Mouse (Mus musculus) heart, postnatal 0 days (tissue): ENCODE data around the gene Snx5. TPM values are rescaled to one million over a fixed set of nuclear protein-coding genes. Genes with fewer than 3 reads are reported as not detected.

Experiments used
- ATAC-seq: fragments of 200-750 bp; cut with Nextera tagmentation; 2 replicates; pipeline ENCODE4 v1.8.0; 2017; ENCODE audit warnings: low read depth, moderate number of reproducible peaks, moderate library complexity; ENCODE audit not compliant: insufficient read depth
- DNase-seq: peaks from one replicate; pipeline ENCODE4 v3.0.0-alpha.2; 2016; ENCODE audit warnings: low spot score
- H3K27ac ChIP-seq: fragments of 300-500 bp; sonication (generic); 2 replicates; pipeline ENCODE4 v1.5.1; 2014; ENCODE audit warnings: low read depth, mild to moderate bottlenecking
- H3K27me3 ChIP-seq: fragments of 300-500 bp; sonication (generic); 2 replicates; pipeline ENCODE4 v1.6.1; 2014; ENCODE audit warnings: low read length, mixed read lengths; ENCODE audit not compliant: control insufficient read depth, insufficient read depth
- H3K36me3 ChIP-seq: fragments of 300-500 bp; sonication (generic); replicated peaks from 2 replicates; pipeline ENCODE4 v1.6.1; 2014; ENCODE audit warnings: low read length, mixed read lengths; ENCODE audit not compliant: control insufficient read depth, insufficient read depth
- H3K4me1 ChIP-seq: fragments of 300-500 bp; sonication (generic); 2 replicates; pipeline ENCODE4 v1.6.1; 2014; ENCODE audit warnings: antibody characterized with exemption; ENCODE audit not compliant: control insufficient read depth, insufficient read depth
- H3K4me2 ChIP-seq: fragments of 300-500 bp; sonication (generic); 2 replicates; pipeline ENCODE4 v1.6.1; 2014; ENCODE audit warnings: low read depth, mild to moderate bottlenecking, low read length, moderate library complexity
- H3K4me3 ChIP-seq: fragments of 300-500 bp; sonication (generic); 2 replicates; pipeline ENCODE4 v1.5.1; 2014; ENCODE audit warnings: low read depth, low read length
- H3K9ac ChIP-seq: fragments of 300-500 bp; sonication (generic); replicated peaks from 2 replicates; pipeline ENCODE4 v1.6.1; 2014; ENCODE audit warnings: low read depth, low read length, mixed read lengths
- H3K9me3 ChIP-seq: fragments of 300-500 bp; sonication (generic); replicated peaks from 2 replicates; pipeline ENCODE4 v1.6.1; 2016; ENCODE audit warnings: low read length; ENCODE audit not compliant: control insufficient read depth
- CTCF ChIP-seq: IDR thresholded peaks from 2 replicates; pipeline ENCODE4 v1.5.1; 2016; ENCODE audit warnings: antibody characterized with exemption, control low read depth, low read depth
- EP300 ChIP-seq: IDR thresholded peaks from 2 replicates; pipeline ENCODE4 v1.6.1; 2016; ENCODE audit warnings: antibody characterized with exemption, low read depth
- WGBS: fragments of 180-500 bp; shearing (Covaris S2); extraction: QIAGEN DNeasy Blood & Tissue Kit; methylation state at CpG from one replicate; pipeline ENCODE4 v1.1.7; 2014; 5-methylcytosine and 5-hydroxymethylcytosine counted together
- polyA plus RNA-seq: library from polyadenylated mRNA; unstranded; fragments of >200 nt; fragmentation: Nextera tagmentation; extraction: Ambion mirVana; gene quantifications from 2 replicates; pipeline ENCODE4 v1.2.1, GENCODE M21; 2015
- total RNA-seq: library from RNA; depleted of rRNA; stranded (reverse); fragments of >200 nt; gene quantifications from 2 replicates; pipeline ENCODE4 v1.2.3, GENCODE M21; 2014; ENCODE audit warnings: low replicate concordance

Gene Snx5
- total and polyA plus RNA-seq, 2 experiments from 2014 or later, result 55.7 to 146 TPM

DNA sequence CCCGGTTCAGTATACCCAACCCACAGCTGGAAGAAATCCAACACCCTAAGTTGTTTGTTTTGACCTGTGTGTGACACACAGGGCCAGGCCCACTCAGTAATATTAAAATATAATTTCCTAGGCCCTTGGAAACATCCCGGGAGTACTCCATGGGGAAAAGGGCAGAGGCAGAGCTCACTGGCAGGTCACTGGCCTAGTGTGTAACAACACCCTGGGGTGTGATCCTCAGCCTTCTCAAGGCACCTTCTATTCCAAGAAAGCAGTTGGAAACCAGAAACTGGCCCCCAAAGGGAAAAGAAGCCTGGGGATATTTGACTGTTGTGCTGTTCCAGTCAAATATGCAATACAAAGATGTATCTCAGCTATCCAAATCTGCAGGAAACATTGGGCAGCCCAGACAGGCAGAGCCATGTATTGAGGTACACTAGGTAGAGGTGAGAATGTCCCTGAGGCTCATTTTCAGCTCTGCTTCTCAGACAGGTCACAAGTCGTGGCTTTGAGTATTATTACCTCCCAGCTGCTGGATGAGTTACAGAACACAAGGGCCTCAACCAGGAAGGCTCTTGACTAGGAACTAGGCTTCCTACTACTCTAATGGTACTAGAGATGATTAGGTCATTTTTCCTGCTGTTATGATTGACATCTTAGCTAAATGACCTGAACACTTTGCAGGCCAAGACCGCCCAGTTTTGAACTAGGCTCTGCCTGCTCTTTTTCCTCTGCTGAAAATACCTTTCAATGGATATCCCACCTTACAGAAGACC, 21.9 kb downstream of the Snx5 start:
- Histone ChIP-seq H3K9ac (no peak overlapping the region), H3K9me3 (no peaks in the 10 kb centered on the region), H3K4me3 (no peak overlapping the region), H3K27me3 (no peaks in the 10 kb centered on the region), H3K4me1 (0 out of 2 replicates have a peak, but pooled peaks cover 4% of the 10 kb centered on the region), H3K36me3 (peaks cover 51% of the 10 kb centered on the region), H3K27ac (no peak overlapping the region), H3K4me2 (no peak overlapping the region)
- WGBS, result 43% methylated on average over 4 of the region's 4 CpGs
- no peak for TF ChIP-seq CTCF
- TF ChIP-seq EP300, result no peak
- DNase-seq (no peak), ATAC-seq (no peak)

DNA sequence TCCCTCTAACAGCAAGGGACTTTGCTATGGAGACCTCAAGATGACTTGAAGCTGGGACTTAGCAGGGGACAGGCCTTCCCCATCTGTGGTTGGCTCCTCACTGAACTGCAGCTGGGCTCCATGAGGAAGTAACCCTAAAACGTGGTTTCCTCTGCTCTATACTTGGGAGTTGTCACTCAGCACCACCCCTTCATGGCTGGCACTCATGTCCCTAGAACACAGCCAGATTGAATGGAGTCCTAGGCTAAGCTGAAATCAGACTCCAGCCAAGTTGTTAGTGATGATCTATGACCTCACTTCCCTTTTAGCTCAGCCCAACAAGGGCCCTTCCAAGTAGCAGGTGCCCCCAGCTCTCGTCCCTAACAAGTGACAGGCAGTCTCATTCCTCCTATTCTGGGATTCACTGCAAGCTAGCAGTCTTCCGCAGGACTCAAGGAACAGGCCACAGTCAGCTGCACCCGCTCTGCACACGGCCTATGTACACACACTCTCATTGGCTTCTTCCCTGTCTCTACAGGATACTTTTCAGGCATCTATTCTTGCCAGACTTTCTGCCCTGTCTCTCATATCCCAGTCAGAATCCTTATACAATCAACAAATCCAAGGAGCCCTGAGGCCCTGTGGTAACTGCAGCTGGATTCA, 23.2 kb downstream of the Snx5 start:
- peak; percentile 54 for ATAC-seq
- peaks cover 38% of the 10 kb centered on the region for H3K36me3 ChIP-seq
- peak overlapping the region; percentile 17; the same call in 1 of the 2 replicates for H3K27ac ChIP-seq
- H3K4me1 ChIP-seq, result 0 out of 2 replicates have a peak, but pooled peaks cover 4% of the 10 kb centered on the region
- no peaks in the 10 kb centered on the region for H3K27me3 ChIP-seq
- no peaks in the 10 kb centered on the region for H3K9me3 ChIP-seq
- WGBS, result 45% methylated on average over 5 of the region's 5 CpGs
- no peak overlapping the region for H3K9ac ChIP-seq
- TF ChIP-seq EP300 (no peak), CTCF (no peak)
- no peak overlapping the region for H3K4me2 ChIP-seq
- no peak overlapping the region for H3K4me3 ChIP-seq
- DNase-seq, result no peak

DNA sequence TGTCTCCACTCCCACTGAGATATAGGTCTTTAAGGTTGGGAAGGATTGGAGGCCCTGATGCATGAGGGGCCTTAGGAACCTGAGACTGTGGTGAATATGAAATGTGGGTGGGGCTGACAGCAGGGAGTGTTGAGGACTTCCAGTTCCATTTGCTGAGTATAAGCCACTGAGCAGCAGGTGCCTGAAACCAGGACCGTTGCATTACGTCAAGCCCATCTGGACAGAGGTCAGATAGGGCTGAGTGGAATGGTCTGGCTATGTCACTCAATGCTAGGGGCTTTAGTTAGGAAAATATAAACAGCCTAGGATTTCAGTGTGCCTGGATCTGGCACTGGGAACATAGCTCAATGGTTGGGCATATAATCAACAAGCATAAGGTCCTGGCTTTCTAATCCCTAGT, 24.4 kb downstream of the Snx5 start:
- Histone ChIP-seq H3K27ac (no peak overlapping the region), H3K9me3 (no peaks in the 10 kb centered on the region), H3K4me2 (no peak overlapping the region), H3K36me3 (peaks cover 27% of the 10 kb centered on the region), H3K9ac (no peak overlapping the region), H3K27me3 (no peaks in the 10 kb centered on the region), H3K4me3 (no peak overlapping the region), H3K4me1 (0 out of 2 replicates have a peak, but pooled peaks cover 4% of the 10 kb centered on the region)
- WGBS, result 57% methylated on average over 2 of the region's 2 CpGs
- TF ChIP-seq EP300, result no peak
- no peak for TF ChIP-seq CTCF
- ATAC-seq, result no peak
- DNase-seq, result no peak

DNA sequence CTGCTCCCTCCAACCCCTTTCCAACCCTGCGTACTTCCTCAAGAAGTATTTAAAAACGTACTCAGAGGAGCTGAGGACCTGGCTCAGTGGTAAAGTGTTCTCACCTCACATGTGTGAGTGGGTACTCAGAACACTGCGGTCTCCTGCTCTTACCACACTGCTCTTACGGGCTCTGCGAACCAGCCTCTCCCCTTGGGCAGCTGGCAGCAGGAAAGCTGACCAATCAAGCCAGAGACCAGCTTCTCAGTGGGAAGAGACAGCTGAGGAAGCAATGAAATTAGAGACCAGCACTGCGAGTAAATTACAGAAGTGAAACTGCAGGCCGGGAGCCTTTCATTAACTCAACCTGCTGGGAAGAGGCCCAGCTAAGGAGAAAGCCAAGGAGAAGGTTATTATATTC, 25.2 kb downstream of the Snx5 start:
- DNase-seq, result no peak
- H3K9ac ChIP-seq, result no peak overlapping the region
- no peaks in the 10 kb centered on the region for H3K27me3 ChIP-seq
- H3K27ac ChIP-seq, result no peak overlapping the region
- no peak for TF ChIP-seq EP300
- 0 out of 2 replicates have a peak, but pooled peaks cover 4% of the 10 kb centered on the region for H3K4me1 ChIP-seq
- H3K4me3 ChIP-seq, result no peak overlapping the region
- ATAC-seq, result no peak
- H3K9me3 ChIP-seq, result no peaks in the 10 kb centered on the region
- H3K36me3 ChIP-seq, result peaks cover 19% of the 10 kb centered on the region
- H3K4me2 ChIP-seq, result no peak overlapping the region
- WGBS, result 71% methylated on average over 7 of the region's 7 CpGs

DNA sequence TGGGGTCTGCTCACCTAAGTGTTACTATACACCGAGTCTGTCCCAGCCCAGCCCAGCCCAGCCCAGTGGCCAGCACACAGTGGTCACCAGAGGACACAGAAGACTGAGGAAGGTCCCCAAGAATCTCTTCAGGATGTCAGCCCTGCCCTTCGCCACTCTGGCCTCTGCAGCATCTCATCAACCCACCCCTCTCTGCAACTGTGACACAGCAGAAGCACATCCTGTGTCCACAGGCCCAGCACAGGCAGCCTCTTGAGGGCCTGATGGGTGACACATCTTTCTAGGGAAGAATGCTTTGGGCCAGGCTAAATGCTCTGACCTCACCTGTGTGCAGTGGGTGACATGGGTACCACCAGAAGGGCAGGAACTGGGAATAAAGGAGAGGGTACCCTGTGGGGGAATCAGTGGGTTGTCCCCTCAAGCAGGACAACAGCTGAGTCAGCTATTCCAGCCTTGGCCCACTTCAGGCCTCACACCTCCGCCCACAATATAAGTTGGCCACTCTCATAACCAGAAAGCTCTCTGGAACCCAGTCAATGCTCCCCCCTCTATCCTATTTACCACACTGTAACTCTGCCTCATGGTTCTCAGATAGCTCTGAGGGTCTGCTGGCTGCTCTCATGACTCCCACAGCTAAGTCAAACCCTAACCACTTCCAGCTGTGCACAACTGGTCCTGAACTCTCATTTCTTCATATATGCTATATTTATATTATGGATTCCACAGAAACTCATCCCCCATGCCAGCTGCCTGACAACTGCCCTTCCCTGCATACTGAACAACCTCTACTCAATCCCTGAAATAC, 30.4 kb downstream of the Snx5 start:
- DNase-seq, result no peak
- Histone ChIP-seq H3K4me3 (no peak overlapping the region), H3K36me3 (no peaks in the 10 kb centered on the region), H3K27me3 (no peaks in the 10 kb centered on the region), H3K27ac (no peak overlapping the region), H3K9ac (no peak overlapping the region), H3K4me1 (no peaks in the 10 kb centered on the region), H3K4me2 (no peak overlapping the region), H3K9me3 (no peaks in the 10 kb centered on the region)
- no peak for TF ChIP-seq CTCF
- no peak for TF ChIP-seq EP300
- WGBS, result 62% methylated on average over 3 of the region's 3 CpGs
- ATAC-seq, result no peak
